Mouse (Mus musculus): ENCODE results near the gene Hsd3b2. TPM values are rescaled to one million over a fixed set of nuclear protein-coding genes. Genes with fewer than 3 reads are reported as not detected.
"Not testable (repeated sequence)": the region's sequence is repeated elsewhere in the genome, so short reads cannot be mapped to it uniquely, and the experiment has no call there.

The Hsd3b2 gene
- not detected for total RNA-seq (2021)
- long read RNA-seq, experiment 1 = 0 reads
- long read RNA-seq, experiment 2 = 0 reads

- no peak for DNase-seq
Observed at GRCm38 (mm10) chr3:98724376-98724775, at the start of gene Hsd3b2. Hsd3b2 (minus strand) TSS chr3:98724543.

DNA sequence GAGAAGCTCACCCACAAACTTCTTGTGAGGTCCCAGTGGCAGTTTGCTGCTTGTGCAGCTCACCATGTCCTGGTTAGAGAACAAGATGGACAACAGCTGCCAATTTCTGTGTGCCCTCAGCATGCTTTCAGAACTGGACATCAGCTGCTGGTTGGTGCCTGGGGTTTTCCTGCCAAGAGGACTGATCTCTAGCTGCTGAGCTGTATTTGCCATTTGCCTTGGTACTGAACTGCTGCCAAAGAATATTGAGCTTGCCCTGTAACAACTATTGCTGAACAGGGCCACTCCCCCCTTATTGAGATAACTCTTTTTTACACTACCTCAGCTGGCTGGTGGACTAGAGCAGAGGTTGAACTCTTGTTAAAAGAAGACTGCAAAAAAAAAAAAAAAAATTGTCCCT, 39.8 kb upstream of the Hsd3b2 start:
- no peak for DNase-seq

- no peak for DNase-seq
Observed at GRCm38 (mm10) chr3:98756836-98757235, 32.5 kb upstream of the Hsd3b2 start.

DNA sequence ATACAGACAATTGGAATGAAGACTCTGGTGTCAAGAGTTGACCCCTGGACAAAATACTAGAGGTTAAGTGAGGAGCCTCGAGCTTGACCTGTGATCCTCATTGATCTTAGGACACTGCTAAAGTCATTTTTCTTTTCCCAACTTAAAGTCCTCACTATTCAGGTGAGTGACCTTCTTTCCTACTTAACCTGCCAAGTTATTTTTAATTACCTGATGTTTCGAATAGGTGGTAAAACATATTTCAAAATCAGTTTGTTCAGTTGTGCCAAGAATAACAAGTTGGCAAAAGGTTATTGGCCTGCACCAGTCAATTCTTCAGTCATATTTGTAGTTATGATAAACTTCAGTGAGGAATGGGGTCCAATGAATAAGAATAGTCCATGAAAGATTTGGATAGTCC, 27.8 kb upstream of the Hsd3b2 start:
- no peak for DNase-seq

- DNase-seq = not testable (repeated sequence)
Observed at GRCm38 (mm10) chr3:98741043-98741442, 16.7 kb upstream of the Hsd3b2 start.

GRCm38 (mm10) chr3:98734340-98734739, 10.0 kb upstream of the Hsd3b2 start:
- DNase-seq = no peak

DNA sequence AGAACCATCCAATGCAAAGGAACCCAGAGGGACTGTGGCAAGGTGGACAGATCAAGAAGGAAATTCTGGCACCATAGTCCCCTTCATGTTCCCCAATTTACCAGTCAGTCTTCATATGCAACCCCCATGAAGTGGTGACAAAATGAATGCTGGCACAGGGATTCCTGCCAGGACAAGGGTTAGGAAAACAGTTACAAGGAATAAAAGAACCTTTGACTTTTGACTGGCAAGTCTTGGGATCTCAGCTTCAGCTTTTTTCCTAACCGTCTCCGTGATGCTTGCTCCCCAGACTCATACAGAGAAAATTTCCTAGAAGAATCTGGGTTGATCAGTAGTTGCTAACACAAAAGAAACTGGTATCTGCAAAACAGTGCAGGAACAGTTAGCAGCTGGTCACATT, 9.4 kb upstream of the Hsd3b2 start:
- DNase-seq = no peak

GRCm38 (mm10) chr3:98726281-98726680, 1.9 kb upstream of the Hsd3b2 start:
- no peak for DNase-seq

GRCm38 (mm10) chr3:98720740-98721139, 3.6 kb downstream of the Hsd3b2 start:
- no peak for DNase-seq

GRCm38 (mm10) chr3:98682401-98682800, 41.9 kb downstream of the Hsd3b2 start:
- no peak for DNase-seq

DNA sequence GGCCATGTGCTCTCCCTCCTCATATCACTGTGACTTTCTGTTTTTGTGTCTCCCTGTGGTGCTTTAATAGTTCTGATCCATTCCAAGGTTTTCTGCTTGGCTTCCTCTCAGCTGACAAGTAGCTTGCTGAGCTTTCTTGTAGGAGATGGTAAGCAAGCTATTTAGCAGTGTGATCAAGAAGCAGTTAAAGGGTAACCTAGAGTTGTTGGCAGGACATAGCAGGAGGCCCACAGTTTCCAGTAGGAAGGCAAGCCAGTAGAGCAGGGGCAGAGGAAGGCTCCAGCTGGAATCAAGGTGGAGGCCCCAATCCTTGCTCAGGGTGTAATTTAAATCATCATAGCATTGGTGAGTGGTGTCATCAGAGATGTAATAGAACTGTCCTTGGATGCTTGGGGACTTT, 43.6 kb downstream of the Hsd3b2 start:
- DNase-seq = no peak

Other genes with a start within 250 kb of the Hsd3b2 start
- not detected for gene Hsd3b4, start 214.0 kb downstream of the Hsd3b2 start, total RNA-seq (2021)
- gene Gm10681, start 135.7 kb downstream of the Hsd3b2 start, total RNA-seq (2021) = not detected
- not detected for gene Hsd3b5, start 94.3 kb downstream of the Hsd3b2 start, total RNA-seq (2021)
- gene Hsd3b3, start 38.6 kb upstream of the Hsd3b2 start, total RNA-seq (2021) = not detected
- gene Hsd3b6, start 89.9 kb upstream of the Hsd3b2 start, total RNA-seq (2021) = not detected
- not detected for gene Hsd3b1, start 135.3 kb upstream of the Hsd3b2 start, total RNA-seq (2021)
- not detected for gene Hao2, start 168.7 kb upstream of the Hsd3b2 start, total RNA-seq (2021)